Mouse (Mus musculus): ENCODE measurements around the gene Fam120a. TPM values are rescaled to one million over a fixed set of nuclear protein-coding genes. Genes with fewer than 3 reads are reported as not detected.

The Fam120a gene
- polyA plus RNA-seq, 1 experiment from 2014 or later: 20.2 TPM

DNA sequence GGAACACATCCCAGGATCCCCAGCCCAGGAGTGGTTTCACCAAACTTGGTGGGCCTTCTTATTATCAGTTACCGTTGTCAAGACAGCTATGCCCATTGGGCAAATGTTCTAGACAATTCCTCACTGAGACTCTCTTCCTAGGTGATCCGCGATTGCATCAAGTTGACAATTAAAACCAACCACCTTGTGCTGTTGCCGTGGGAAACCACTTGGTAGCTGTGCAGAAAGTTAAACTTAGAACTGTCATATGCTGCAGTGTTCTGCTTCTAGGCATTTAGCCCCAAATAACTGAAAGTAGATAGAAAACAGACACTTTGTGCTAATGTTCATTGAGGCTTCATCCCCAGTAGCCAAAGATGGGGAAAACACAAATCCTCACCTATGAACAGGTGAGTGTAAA, 28.9 kb upstream of the Fam120a start:
- WGBS: 88% methylated on average over 4 of the region's 4 CpGs
- H3K4me2 ChIP-seq (ENCODE audit: low read depth, severe bottlenecking): no peak overlapping the region
- DNase-seq (ENCODE audit: low spot score) (no peak), ATAC-seq (ENCODE audit: insufficient number of reproducible peaks, low FRiP score, low TSS enrichment, low read depth) (no peak)
- H3K27me3 ChIP-seq (ENCODE audit: control insufficient read depth, insufficient read depth, low read length): no peaks in the 10 kb centered on the region
- H3K27ac ChIP-seq (replicated peaks; ENCODE audit: low read depth, low read length): no peak overlapping the region
- H3K4me3 ChIP-seq (ENCODE audit: low read depth, low read length): no peak overlapping the region
- H3K4me1 ChIP-seq (ENCODE audit: control insufficient read depth, insufficient read depth, low read length): peaks cover 4% of the 10 kb centered on the region; the same call in 1 of the 2 replicates
- H3K36me3 ChIP-seq (ENCODE audit: control insufficient read depth, insufficient read depth, low read length): no peaks in the 10 kb centered on the region
- no peak overlapping the region for H3K9ac ChIP-seq (ENCODE audit: low read length)
- H3K9me3 ChIP-seq (ENCODE audit: control insufficient read depth, low read length): no peaks in the 10 kb centered on the region

DNA sequence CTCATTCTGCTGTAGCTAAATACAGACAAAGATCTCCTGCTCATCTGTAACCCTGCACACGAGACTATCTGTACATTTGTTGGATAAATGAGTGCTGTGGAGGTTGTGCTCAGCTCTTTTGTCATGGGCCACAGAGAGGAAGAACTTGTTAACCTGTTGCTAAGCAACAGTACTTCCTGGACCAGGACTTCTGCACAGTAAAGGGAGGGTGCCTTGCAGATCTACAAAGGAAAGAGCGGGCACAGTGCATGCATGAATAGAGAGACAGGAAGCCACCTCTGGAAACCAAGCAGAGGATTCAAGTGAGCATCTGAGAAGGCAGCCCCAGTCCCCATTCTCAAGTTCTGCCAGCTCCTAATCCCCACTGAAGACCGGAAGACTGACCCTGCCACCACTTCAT, 27.1 kb upstream of the Fam120a start:
- DNase-seq (ENCODE audit: low spot score) (no peak), ATAC-seq (ENCODE audit: insufficient number of reproducible peaks, low FRiP score, low TSS enrichment, low read depth) (no peak)
- Histone ChIP-seq H3K36me3 (ENCODE audit: control insufficient read depth, insufficient read depth, low read length) (no peaks in the 10 kb centered on the region), H3K27me3 (ENCODE audit: control insufficient read depth, insufficient read depth, low read length) (no peaks in the 10 kb centered on the region), H3K9me3 (ENCODE audit: control insufficient read depth, low read length) (no peaks in the 10 kb centered on the region), H3K9ac (ENCODE audit: low read length) (no peak overlapping the region), H3K4me3 (ENCODE audit: low read depth, low read length) (no peak overlapping the region), H3K27ac (replicated peaks; ENCODE audit: low read depth, low read length) (no peak overlapping the region), H3K4me1 (ENCODE audit: control insufficient read depth, insufficient read depth, low read length) (peaks cover 4% of the 10 kb centered on the region; the same call in 1 of the 2 replicates), H3K4me2 (ENCODE audit: low read depth, severe bottlenecking) (no peak overlapping the region)
- 47% methylated on average over 3 of the region's 3 CpGs for WGBS

DNA sequence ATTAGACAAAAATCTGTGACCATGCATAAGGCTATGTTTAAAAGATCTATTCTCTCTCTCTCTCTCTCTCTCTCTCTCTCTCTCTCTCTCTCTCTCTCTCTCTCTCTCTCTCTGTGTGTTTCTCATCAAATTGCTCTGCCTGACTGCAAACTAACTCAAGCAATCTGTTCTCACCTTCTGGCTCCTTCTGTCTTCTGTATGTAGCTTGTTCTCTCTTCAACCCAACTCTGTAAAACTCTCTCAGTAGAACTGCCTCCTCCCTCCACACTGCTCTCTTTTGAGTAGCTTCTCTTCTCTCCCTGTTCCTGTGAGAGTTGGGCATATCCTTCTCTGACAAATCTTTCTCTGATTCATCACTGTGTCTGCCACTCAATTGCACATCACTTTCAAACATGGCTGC, 25.1 kb upstream of the Fam120a start:
- no peak overlapping the region for H3K9ac ChIP-seq (ENCODE audit: low read length)
- H3K4me1 ChIP-seq (ENCODE audit: control insufficient read depth, insufficient read depth, low read length): peaks cover 4% of the 10 kb centered on the region; the same call in 1 of the 2 replicates
- DNase-seq (ENCODE audit: low spot score) (no peak), ATAC-seq (ENCODE audit: insufficient number of reproducible peaks, low FRiP score, low TSS enrichment, low read depth) (no peak)
- no peak overlapping the region for H3K4me2 ChIP-seq (ENCODE audit: low read depth, severe bottlenecking)
- H3K27me3 ChIP-seq (ENCODE audit: control insufficient read depth, insufficient read depth, low read length): no peaks in the 10 kb centered on the region
- H3K9me3 ChIP-seq (ENCODE audit: control insufficient read depth, low read length): no peaks in the 10 kb centered on the region
- H3K4me3 ChIP-seq (ENCODE audit: low read depth, low read length): no peak overlapping the region
- no peak overlapping the region for H3K27ac ChIP-seq (replicated peaks; ENCODE audit: low read depth, low read length)
- H3K36me3 ChIP-seq (ENCODE audit: control insufficient read depth, insufficient read depth, low read length): no peaks in the 10 kb centered on the region

DNA sequence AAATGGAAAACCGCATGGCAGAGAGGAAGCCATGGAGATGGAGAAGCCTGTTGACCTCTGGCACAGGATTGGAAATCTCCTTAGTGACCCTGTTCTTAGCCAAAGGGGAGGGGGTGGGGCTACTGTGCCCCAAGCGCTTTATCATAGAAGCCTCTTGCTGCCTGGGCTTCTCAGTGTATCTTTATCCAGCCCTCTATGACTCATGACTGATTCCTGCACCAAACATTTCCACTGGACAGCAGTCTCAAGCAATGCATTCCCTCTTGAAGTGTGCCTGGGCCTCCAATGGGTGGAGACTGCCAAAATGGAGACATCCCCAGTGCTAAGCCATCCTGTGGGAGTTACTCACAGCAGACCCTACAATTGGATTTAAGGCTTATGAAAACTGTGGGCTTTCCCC, 22.3 kb upstream of the Fam120a start:
- no peak overlapping the region for H3K4me2 ChIP-seq (ENCODE audit: low read depth, severe bottlenecking)
- H3K27me3 ChIP-seq (ENCODE audit: control insufficient read depth, insufficient read depth, low read length): no peaks in the 10 kb centered on the region
- DNase-seq (ENCODE audit: low spot score): no peak
- no peak overlapping the region for H3K27ac ChIP-seq (replicated peaks; ENCODE audit: low read depth, low read length)
- 89% methylated on average over 2 of the region's 2 CpGs for WGBS
- no peaks in the 10 kb centered on the region for H3K36me3 ChIP-seq (ENCODE audit: control insufficient read depth, insufficient read depth, low read length)
- H3K9me3 ChIP-seq (ENCODE audit: control insufficient read depth, low read length): no peaks in the 10 kb centered on the region
- H3K4me3 ChIP-seq (ENCODE audit: low read depth, low read length): no peak overlapping the region
- no peak overlapping the region for H3K9ac ChIP-seq (ENCODE audit: low read length)
- H3K4me1 ChIP-seq (ENCODE audit: control insufficient read depth, insufficient read depth, low read length): peaks cover 4% of the 10 kb centered on the region; the same call in 1 of the 2 replicates
- no peak for ATAC-seq (ENCODE audit: insufficient number of reproducible peaks, low FRiP score, low TSS enrichment, low read depth)

DNA sequence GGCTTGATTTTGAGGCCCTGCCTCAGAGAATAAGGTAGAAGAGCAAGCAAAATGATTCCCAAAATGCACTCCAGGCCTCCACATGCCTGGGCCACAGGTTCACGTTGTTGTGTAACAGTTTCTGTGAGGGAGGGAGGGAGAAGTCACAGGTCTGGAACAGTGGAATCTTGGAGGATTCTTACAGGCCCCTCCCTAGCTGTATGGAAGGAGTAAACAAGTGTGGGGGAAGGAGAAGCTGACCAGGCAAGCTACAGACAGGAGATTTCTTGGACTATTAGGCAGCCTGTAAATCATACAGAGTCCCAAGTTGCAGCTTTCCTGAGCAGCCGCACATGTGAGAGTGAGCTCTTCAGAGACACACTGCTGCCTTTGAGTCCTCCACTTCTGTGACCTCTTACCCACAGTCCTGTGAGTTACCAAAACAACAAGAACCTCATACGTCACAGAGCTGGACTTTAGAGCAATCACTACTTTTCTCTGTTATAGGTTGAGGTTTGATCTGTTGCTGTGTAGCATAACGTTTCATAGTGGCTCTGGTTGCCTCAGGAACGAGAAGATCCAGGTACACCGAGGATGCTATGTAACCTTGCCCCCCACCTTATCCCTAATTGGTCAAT, 14.8 kb upstream of the Fam120a start:
- no peak for DNase-seq (ENCODE audit: low spot score)
- WGBS: 71% methylated on average over 6 of the region's 6 CpGs

DNA sequence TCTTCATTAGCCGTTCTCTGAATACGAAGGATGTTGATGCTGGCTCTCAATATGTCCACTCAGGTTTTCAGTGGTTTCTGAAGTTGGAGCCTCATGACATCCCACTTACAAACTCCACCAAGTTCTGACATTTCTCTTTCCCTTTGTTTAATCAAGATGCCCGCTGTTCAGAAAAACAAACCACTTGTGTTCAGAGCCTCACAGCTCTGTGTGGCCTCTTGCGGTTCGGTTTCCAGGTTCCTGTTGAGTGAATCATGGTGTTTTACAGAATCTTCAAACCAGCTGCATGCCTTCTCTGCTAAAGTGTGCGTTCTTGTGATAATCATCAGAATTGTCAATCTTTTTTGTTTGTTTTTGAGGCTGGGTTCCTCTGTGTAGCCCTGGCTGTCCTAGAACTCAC, 11.3 kb upstream of the Fam120a start:
- WGBS: 87% methylated on average over 6 of the region's 6 CpGs
- H3K4me2 ChIP-seq (ENCODE audit: low read depth, severe bottlenecking): no peak overlapping the region
- no peaks in the 10 kb centered on the region for H3K36me3 ChIP-seq (ENCODE audit: control insufficient read depth, insufficient read depth, low read length)
- H3K9me3 ChIP-seq (ENCODE audit: control insufficient read depth, low read length): no peaks in the 10 kb centered on the region
- no peak overlapping the region for H3K9ac ChIP-seq (ENCODE audit: low read length)
- no peak overlapping the region for H3K4me3 ChIP-seq (ENCODE audit: low read depth, low read length)
- H3K4me1 ChIP-seq (ENCODE audit: control insufficient read depth, insufficient read depth, low read length): no peaks in the 10 kb centered on the region
- no peak overlapping the region for H3K27ac ChIP-seq (replicated peaks; ENCODE audit: low read depth, low read length)
- no peak for ATAC-seq (ENCODE audit: insufficient number of reproducible peaks, low FRiP score, low TSS enrichment, low read depth)
- H3K27me3 ChIP-seq (ENCODE audit: control insufficient read depth, insufficient read depth, low read length): no peaks in the 10 kb centered on the region
- no peak for DNase-seq (ENCODE audit: low spot score)

More for the DNA sequence above, 14.8 kb upstream of the Fam120a start:
- H3K27me3 ChIP-seq (ENCODE audit: control insufficient read depth, insufficient read depth, low read length): no peaks in the 10 kb centered on the region
- no peaks in the 10 kb centered on the region for H3K9me3 ChIP-seq (ENCODE audit: control insufficient read depth, low read length)
- no peak overlapping the region for H3K4me3 ChIP-seq (ENCODE audit: low read depth, low read length)
- no peak overlapping the region for H3K9ac ChIP-seq (ENCODE audit: low read length)
- ATAC-seq (ENCODE audit: insufficient number of reproducible peaks, low FRiP score, low TSS enrichment, low read depth): no peak
- H3K4me1 ChIP-seq (ENCODE audit: control insufficient read depth, insufficient read depth, low read length): no peaks in the 10 kb centered on the region
- H3K27ac ChIP-seq (replicated peaks; ENCODE audit: low read depth, low read length): no peak overlapping the region
- no peaks in the 10 kb centered on the region for H3K36me3 ChIP-seq (ENCODE audit: control insufficient read depth, insufficient read depth, low read length)
- H3K4me2 ChIP-seq (ENCODE audit: low read depth, severe bottlenecking): no peak overlapping the region

DNA sequence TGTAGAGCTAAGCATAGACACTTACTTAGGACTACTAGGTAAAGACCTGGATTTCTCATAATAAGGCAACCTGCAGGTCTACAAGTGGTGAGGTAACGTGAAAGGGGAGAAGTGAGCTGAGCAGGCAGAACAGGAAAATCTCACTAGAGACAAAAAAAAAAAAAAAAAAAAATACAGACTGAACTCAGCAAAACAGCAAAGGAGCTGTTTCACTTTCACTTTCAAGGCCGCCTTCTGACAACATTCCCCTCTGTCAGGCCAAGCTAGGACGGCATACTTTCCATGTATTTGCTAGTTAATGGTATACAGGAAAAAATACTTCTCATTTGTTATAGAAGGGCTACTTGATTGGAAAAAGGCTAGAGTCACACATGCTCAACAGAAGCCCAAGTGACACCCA, 10.0 kb upstream of the Fam120a start:
- WGBS: 80% methylated on average over 3 of the region's 3 CpGs
- H3K9ac ChIP-seq (ENCODE audit: low read length): no peak overlapping the region
- DNase-seq (ENCODE audit: low spot score) (no peak), ATAC-seq (ENCODE audit: insufficient number of reproducible peaks, low FRiP score, low TSS enrichment, low read depth) (no peak)
- H3K4me3 ChIP-seq (ENCODE audit: low read depth, low read length): no peak overlapping the region
- no peaks in the 10 kb centered on the region for H3K36me3 ChIP-seq (ENCODE audit: control insufficient read depth, insufficient read depth, low read length)
- no peaks in the 10 kb centered on the region for H3K4me1 ChIP-seq (ENCODE audit: control insufficient read depth, insufficient read depth, low read length)
- no peak overlapping the region for H3K27ac ChIP-seq (replicated peaks; ENCODE audit: low read depth, low read length)
- no peaks in the 10 kb centered on the region for H3K9me3 ChIP-seq (ENCODE audit: control insufficient read depth, low read length)
- H3K4me2 ChIP-seq (ENCODE audit: low read depth, severe bottlenecking): no peak overlapping the region
- H3K27me3 ChIP-seq (ENCODE audit: control insufficient read depth, insufficient read depth, low read length): no peaks in the 10 kb centered on the region

DNA sequence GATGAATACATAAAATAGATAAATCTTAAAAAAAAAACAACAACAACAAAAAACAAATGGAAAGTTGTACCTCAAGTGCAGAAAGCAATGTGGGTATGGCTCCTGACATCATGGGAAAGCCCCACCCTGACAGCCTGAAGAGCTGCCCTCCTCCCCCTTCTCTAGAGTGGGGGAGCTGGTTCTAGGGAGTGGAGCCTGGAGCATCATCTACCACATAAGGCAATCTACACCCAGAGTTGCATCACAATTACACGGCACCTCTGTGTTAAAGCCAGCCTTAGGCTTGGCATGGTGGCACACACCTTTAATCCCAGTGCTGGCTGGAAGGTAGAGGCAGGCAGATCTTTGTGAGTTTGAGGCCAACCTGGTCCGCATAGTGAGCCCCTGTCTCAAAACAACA, 6.9 kb upstream of the Fam120a start:
- 88% methylated on average over 2 of the region's 2 CpGs for WGBS

DNA sequence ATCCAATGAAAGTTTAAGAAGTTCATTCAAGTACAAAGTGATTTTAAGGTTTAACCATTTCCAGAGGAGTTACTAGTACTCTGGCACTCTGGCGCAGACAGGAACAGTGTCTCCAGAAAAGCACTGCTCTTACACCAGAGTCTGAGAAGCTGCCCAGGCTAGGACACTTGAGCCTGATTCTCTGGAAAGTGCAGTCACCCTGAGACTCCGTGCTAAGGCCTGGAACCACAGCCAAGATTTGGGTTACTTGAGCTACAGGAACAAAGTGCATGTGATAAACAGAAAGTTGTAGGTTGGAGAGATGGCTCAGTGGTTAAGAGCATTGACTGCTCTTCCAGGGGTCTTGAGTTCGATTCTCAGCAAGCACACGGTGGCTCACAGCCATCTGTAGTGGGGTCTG, 6.4 kb upstream of the Fam120a start:
- no peaks in the 10 kb centered on the region for H3K36me3 ChIP-seq (ENCODE audit: control insufficient read depth, insufficient read depth, low read length)
- WGBS: 84% methylated on average over 4 of the region's 4 CpGs
- no peak for ATAC-seq (ENCODE audit: insufficient number of reproducible peaks, low FRiP score, low TSS enrichment, low read depth)

More for the DNA sequence above, 6.9 kb upstream of the Fam120a start:
- Histone ChIP-seq H3K27me3 (ENCODE audit: control insufficient read depth, insufficient read depth, low read length) (no peaks in the 10 kb centered on the region), H3K4me3 (ENCODE audit: low read depth, low read length) (no peak overlapping the region), H3K4me2 (ENCODE audit: low read depth, severe bottlenecking) (no peak overlapping the region), H3K9ac (ENCODE audit: low read length) (no peak overlapping the region), H3K27ac (replicated peaks; ENCODE audit: low read depth, low read length) (no peak overlapping the region), H3K36me3 (ENCODE audit: control insufficient read depth, insufficient read depth, low read length) (no peaks in the 10 kb centered on the region), H3K4me1 (ENCODE audit: control insufficient read depth, insufficient read depth, low read length) (peaks cover 6% of the 10 kb centered on the region; the same call in 1 of the 2 replicates), H3K9me3 (ENCODE audit: control insufficient read depth, low read length) (no peaks in the 10 kb centered on the region)
- DNase-seq (ENCODE audit: low spot score): no peak
- ATAC-seq (ENCODE audit: insufficient number of reproducible peaks, low FRiP score, low TSS enrichment, low read depth): no peak

More for the DNA sequence above, 6.4 kb upstream of the Fam120a start:
- DNase-seq (ENCODE audit: low spot score): no peak
- Histone ChIP-seq H3K4me1 (ENCODE audit: control insufficient read depth, insufficient read depth, low read length) (peaks cover 6% of the 10 kb centered on the region; the same call in 1 of the 2 replicates), H3K9ac (ENCODE audit: low read length) (no peak overlapping the region), H3K27ac (replicated peaks; ENCODE audit: low read depth, low read length) (no peak overlapping the region), H3K9me3 (ENCODE audit: control insufficient read depth, low read length) (no peaks in the 10 kb centered on the region), H3K4me3 (ENCODE audit: low read depth, low read length) (no peak overlapping the region), H3K4me2 (ENCODE audit: low read depth, severe bottlenecking) (no peak overlapping the region), H3K27me3 (ENCODE audit: control insufficient read depth, insufficient read depth, low read length) (no peaks in the 10 kb centered on the region)
